Mouse (Mus musculus) thymus, adult 2 months (tissue): ENCODE data around the gene Nup98.

Experiments used
- CTCF ChIP-seq: fragments of 200-500 bp; IDR thresholded peaks from 2 replicates; pipeline ENCODE4 v1.5.1; 2012; ENCODE audit warnings: mild to moderate bottlenecking, control low read depth, low read length, moderate library complexity, borderline replicate concordance; ENCODE audit not compliant: control insufficient read depth, poor library complexity, insufficient read depth; ENCODE audit errors: extremely low read depth
- POLR2A ChIP-seq: fragments of 200-500 bp; IDR thresholded peaks from 2 replicates; pipeline ENCODE4 v1.6.1; 2012; ENCODE audit warnings: mild to moderate bottlenecking, low read length, control low read depth, moderate library complexity; ENCODE audit not compliant: control insufficient read depth, poor library complexity, insufficient read depth; ENCODE audit errors: extremely low read depth

DNA sequence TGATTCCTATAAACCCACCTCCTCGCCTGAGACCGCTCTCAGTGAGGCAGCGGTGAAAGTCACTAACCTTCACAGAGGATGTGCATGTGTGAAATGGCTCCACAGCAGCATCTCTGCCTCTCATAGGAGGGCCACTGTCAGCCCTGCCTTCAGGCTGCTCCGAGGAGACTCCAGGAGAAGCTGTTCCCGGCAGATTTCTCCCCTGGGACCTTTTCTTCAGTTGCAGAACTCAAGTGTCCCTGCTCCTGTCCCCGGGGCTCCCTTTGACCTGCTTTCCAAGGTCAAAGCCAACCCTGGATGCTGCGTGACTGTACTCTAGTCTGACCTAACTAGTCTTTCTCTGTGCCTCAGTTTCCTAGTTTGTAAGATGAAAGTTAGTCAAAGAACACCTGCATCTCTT, 100.8 kb downstream of the Nup98 start, which contains the start of gene Art5:
- TF ChIP-seq POLR2A = no peak
- TF ChIP-seq CTCF = no peak
